Comparison of ENCODE assay signal across 8 mouse cellular contexts in genomic region chr4:117139217-117139612, GRCm38 (mm10). TPM values are rescaled to one million over a fixed set of nuclear protein-coding genes. Genes with fewer than 3 reads are reported as not detected.
DNase-seq lines count a peak whose midpoint lies in the region; ATAC-seq lines count a peak whose summit lies in the region.

No protein-coding gene starts in this region.

- H3K9me3 ChIP-seq in forebrain, embryonic 14.5 days (replicated peaks; ENCODE audit: control insufficient read depth, low read length) = no peaks in the 10 kb centered on the region
- H3K9me3 ChIP-seq in forebrain, embryonic 16.5 days (ENCODE audit: control insufficient read depth, low read length) = no peaks in the 10 kb centered on the region

- H3K27me3 ChIP-seq in forebrain, embryonic 14.5 days (replicated peaks; ENCODE audit: control insufficient read depth, insufficient read depth, low read length) = no peaks in the 10 kb centered on the region
- H3K27me3 ChIP-seq in forebrain, embryonic 16.5 days (replicated peaks; ENCODE audit: control insufficient read depth, insufficient read depth, low read length) = 0 out of 2 replicates have a peak, but pooled peaks cover 4% of the 10 kb centered on the region

- H3K4me2 ChIP-seq in forebrain, embryonic 14.5 days (ENCODE audit: low read length) = no peak overlapping the region
- no peak overlapping the region for H3K4me2 ChIP-seq in forebrain, embryonic 16.5 days (ENCODE audit: low read length)

- no peaks in the 10 kb centered on the region for H3K4me1 ChIP-seq in forebrain, embryonic 14.5 days (ENCODE audit: control insufficient read depth, insufficient read depth, low read length)
- peaks cover 2% of the 10 kb centered on the region for H3K4me1 ChIP-seq in forebrain, embryonic 16.5 days (replicated peaks; ENCODE audit: control insufficient read depth, insufficient read depth, low read length)

- 0% methylated on average over 2 of the region's 2 CpGs for WGBS in forebrain, embryonic 14.5 days
- WGBS in forebrain, embryonic 16.5 days = 0% methylated on average over 2 of the region's 2 CpGs

- no peaks in the 10 kb centered on the region for H3K36me3 ChIP-seq in forebrain, embryonic 14.5 days (ENCODE audit: control insufficient read depth, insufficient read depth, low read length)
- no peaks in the 10 kb centered on the region for H3K36me3 ChIP-seq in forebrain, embryonic 16.5 days (ENCODE audit: control insufficient read depth, insufficient read depth)

- DNase-seq in forebrain, embryonic 14.5 days (ENCODE audit: low spot score) = peak; percentile 67
- DNase-seq in A20 (ENCODE audit: low read depth, low spot score) = peak; percentile 80
- DNase-seq in adipocyte (ENCODE audit: low spot score) = peak; percentile 60
- peak; percentile 65 for DNase-seq in kidney, postnatal 14 days
- peak; percentile 80 for DNase-seq in naive thymus-derived CD4-positive, alpha-beta T cell, adult 2 months (ENCODE audit: low read depth)
- no peak for DNase-seq in layer of hippocampus, adult 9-11 months
- DNase-seq in testis, postnatal 14 days (ENCODE audit: low spot score) = no peak

- ATAC-seq in forebrain, embryonic 14.5 days = no peak
- no peak for ATAC-seq in forebrain, embryonic 16.5 days

- H3K9ac ChIP-seq in forebrain, embryonic 14.5 days (ENCODE audit: low read length) = no peak overlapping the region
- H3K9ac ChIP-seq in forebrain, embryonic 16.5 days (replicated peaks; ENCODE audit: low read depth, low read length) = no peak overlapping the region

- H3K27ac ChIP-seq in forebrain, embryonic 14.5 days (ENCODE audit: low read depth, low read length) = no peak overlapping the region
- no peak overlapping the region for H3K27ac ChIP-seq in forebrain, embryonic 16.5 days (ENCODE audit: low read length)

- H3K4me3 ChIP-seq in forebrain, embryonic 14.5 days (ENCODE audit: low read depth, low read length) = no peak overlapping the region
- no peak overlapping the region for H3K4me3 ChIP-seq in forebrain, embryonic 16.5 days (replicated peaks; ENCODE audit: low read length)

RNA-seq across cellular contexts. Expression of gene Plk3, which starts 5.5 kb away (rescaled TPM):
- polyA plus RNA-seq in forebrain, embryonic 14.5 days (2014; fragmentation: Nextera tagmentation; extraction: Ambion mirVana) = 7.0 and 7.1 TPM in 2 replicates
- polyA plus RNA-seq in forebrain, embryonic 16.5 days (2015; fragmentation: Nextera tagmentation; extraction: Ambion mirVana) = 9.6 and 10.2 TPM in 2 replicates

RNA-seq across cellular contexts. Expression of gene Tctex1d4, which starts 12.6 kb away (rescaled TPM):
- 0.25 and 0.32 TPM in 2 replicates for polyA plus RNA-seq in forebrain, embryonic 14.5 days (2014; fragmentation: Nextera tagmentation; extraction: Ambion mirVana)
- polyA plus RNA-seq in forebrain, embryonic 16.5 days (2015; fragmentation: Nextera tagmentation; extraction: Ambion mirVana) = 0.35 and 0.53 TPM in 2 replicates

RNA-seq across cellular contexts. Expression of gene Btbd19, which starts 13.7 kb away (rescaled TPM):
- 2.2 and 2.5 TPM in 2 replicates for polyA plus RNA-seq in forebrain, embryonic 14.5 days (2014; fragmentation: Nextera tagmentation; extraction: Ambion mirVana)
- 4.3 and 4.8 TPM in 2 replicates for polyA plus RNA-seq in forebrain, embryonic 16.5 days (2015; fragmentation: Nextera tagmentation; extraction: Ambion mirVana)

RNA-seq across cellular contexts. Expression of gene Rps8, which starts 16.8 kb away (rescaled TPM):
- 621 and 797 TPM in 2 replicates for polyA plus RNA-seq in forebrain, embryonic 14.5 days (2014; fragmentation: Nextera tagmentation; extraction: Ambion mirVana)
- 418 and 427 TPM in 2 replicates for polyA plus RNA-seq in forebrain, embryonic 16.5 days (2015; fragmentation: Nextera tagmentation; extraction: Ambion mirVana)

RNA-seq across cellular contexts. Expression of gene Kif2c, which starts 43.2 kb away (rescaled TPM):
- polyA plus RNA-seq in forebrain, embryonic 14.5 days (2014; fragmentation: Nextera tagmentation; extraction: Ambion mirVana) = 38.5 and 38.6 TPM in 2 replicates
- 27.2 and 33.2 TPM in 2 replicates for polyA plus RNA-seq in forebrain, embryonic 16.5 days (2015; fragmentation: Nextera tagmentation; extraction: Ambion mirVana)

Comparison
In these comparisons a context has a peak if more than half of its experiments do, and no peak if none do; other contexts are left out.
1. DNase-seq: peak in forebrain, embryonic 14.5 days (single experiment), A20 (single experiment), adipocyte (single experiment), kidney, postnatal 14 days (single experiment) and naive thymus-derived CD4-positive, alpha-beta T cell, adult 2 months (single experiment); none in layer of hippocampus, adult 9-11 months (single experiment) and testis, postnatal 14 days (single experiment).